Mouse (Mus musculus): ENCODE data around the gene Rab42. TPM values are rescaled to one million over a fixed set of nuclear protein-coding genes. Genes with fewer than 3 reads are reported as not detected.

Gene Rab42
- total and polyA plus RNA-seq, 2 experiments from 2014 or later = 0.71 to 2.5 TPM

DNA sequence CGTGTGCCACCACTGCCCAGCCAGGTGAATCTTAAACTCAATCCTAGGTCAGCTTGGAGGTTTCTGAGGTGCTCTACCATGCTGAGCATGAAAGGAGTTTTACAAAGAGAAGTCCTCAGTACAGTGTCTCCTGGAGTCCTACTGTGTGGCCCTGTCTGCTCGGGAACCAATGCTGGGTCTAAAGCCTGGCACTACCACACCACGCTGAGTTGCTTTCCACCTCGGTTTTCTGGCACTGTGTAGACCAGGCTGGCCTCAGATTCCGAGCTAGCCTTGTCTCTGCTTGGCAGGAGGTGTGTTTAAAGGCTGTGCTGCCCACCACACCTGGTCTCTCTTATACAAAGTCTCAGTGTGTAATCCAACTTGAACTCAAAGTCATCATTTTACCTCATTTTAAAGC lies 9.4 kb upstream of the Rab42 start:
- no peak for ATAC-seq
- Histone ChIP-seq H3K9me3 (ENCODE audit: low read length) (no peaks in the 10 kb centered on the region), H3K9ac (no peak overlapping the region), H3K4me2 (ENCODE audit: low read depth) (no peak overlapping the region), H3K4me3 (ENCODE audit: low read depth, low read length) (no peak overlapping the region), H3K4me1 (ENCODE audit: insufficient read depth) (peaks cover 12% of the 10 kb centered on the region; the same call in 1 of the 2 replicates), H3K36me3 (ENCODE audit: insufficient read depth) (peaks cover 48% of the 10 kb centered on the region), H3K27me3 (ENCODE audit: insufficient read depth, low read length) (no peaks in the 10 kb centered on the region), H3K27ac (ENCODE audit: low read depth, low read length) (no peak overlapping the region)
- no peak for TF ChIP-seq CTCF (IDR thresholded peaks at IDR 0.05; ENCODE audit: low read depth)
- WGBS = 88% methylated on average over 5 of the region's 5 CpGs
- no peak for DNase-seq

DNA sequence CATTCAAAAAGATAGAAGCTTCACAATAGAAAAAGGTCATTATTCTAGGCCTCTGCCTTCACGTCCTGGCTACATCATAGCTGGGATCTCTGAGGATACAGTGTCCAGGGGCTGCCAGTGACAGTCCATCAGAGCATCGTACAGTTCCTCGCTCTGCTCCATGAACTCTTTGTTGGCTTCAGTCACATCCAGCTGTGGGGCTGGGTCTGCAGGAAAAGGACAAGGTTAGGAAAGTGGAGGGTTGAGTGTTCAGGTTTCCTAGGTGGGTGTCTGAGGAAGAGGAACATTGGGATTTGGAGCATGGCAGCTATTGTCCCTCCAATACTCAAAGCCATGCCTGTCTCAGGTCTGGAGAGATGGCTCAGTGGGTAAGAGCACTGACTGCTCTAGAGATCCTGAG lies 8.6 kb upstream of the Rab42 start:
- no peak overlapping the region for H3K9ac ChIP-seq
- H3K4me2 ChIP-seq (ENCODE audit: low read depth) = no peak overlapping the region
- peaks cover 46% of the 10 kb centered on the region for H3K36me3 ChIP-seq (ENCODE audit: insufficient read depth)
- ATAC-seq (no peak), DNase-seq (no peak)
- no peak overlapping the region for H3K27ac ChIP-seq (ENCODE audit: low read depth, low read length)
- H3K9me3 ChIP-seq (ENCODE audit: low read length) = no peaks in the 10 kb centered on the region
- 64% methylated on average over 3 of the region's 3 CpGs for WGBS
- H3K27me3 ChIP-seq (ENCODE audit: insufficient read depth, low read length) = no peaks in the 10 kb centered on the region
- no peak for TF ChIP-seq CTCF (IDR thresholded peaks at IDR 0.05; ENCODE audit: low read depth)
- H3K4me1 ChIP-seq (ENCODE audit: insufficient read depth) = peaks cover 12% of the 10 kb centered on the region; the same call in 1 of the 2 replicates
- no peak overlapping the region for H3K4me3 ChIP-seq (ENCODE audit: low read depth, low read length)

DNA sequence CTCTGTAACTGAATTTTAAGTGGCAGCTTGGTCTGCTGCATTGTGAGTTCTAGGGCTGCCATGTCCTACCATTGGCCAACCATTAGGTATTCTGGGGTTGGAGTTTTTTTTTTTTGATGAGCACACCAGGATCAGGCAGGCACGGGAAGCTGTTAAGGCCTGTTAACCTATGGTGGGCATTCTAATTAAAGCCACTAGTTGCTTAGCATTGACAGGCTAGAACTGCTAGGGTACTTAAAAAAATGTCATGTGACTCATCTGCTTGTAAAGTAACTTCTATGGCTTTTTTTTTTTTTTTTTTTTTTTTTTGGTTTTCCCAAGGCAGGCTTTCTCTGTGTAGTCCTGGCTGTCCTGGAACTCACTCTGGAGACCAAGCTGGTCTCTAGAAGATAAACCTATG lies 8.0 kb upstream of the Rab42 start:
- WGBS = 26% methylated on average over 1 of the region's 1 CpGs
- Histone ChIP-seq H3K4me1 (ENCODE audit: insufficient read depth) (peaks cover 12% of the 10 kb centered on the region; the same call in 1 of the 2 replicates), H3K4me3 (ENCODE audit: low read depth, low read length) (no peak overlapping the region), H3K9ac (no peak overlapping the region), H3K36me3 (ENCODE audit: insufficient read depth) (peaks cover 40% of the 10 kb centered on the region), H3K27ac (ENCODE audit: low read depth, low read length) (no peak overlapping the region), H3K27me3 (ENCODE audit: insufficient read depth, low read length) (no peaks in the 10 kb centered on the region), H3K9me3 (ENCODE audit: low read length) (no peaks in the 10 kb centered on the region), H3K4me2 (ENCODE audit: low read depth) (no peak overlapping the region)
- DNase-seq = no peak
- no peak for TF ChIP-seq CTCF (IDR thresholded peaks at IDR 0.05; ENCODE audit: low read depth)
- ATAC-seq = no peak

DNA sequence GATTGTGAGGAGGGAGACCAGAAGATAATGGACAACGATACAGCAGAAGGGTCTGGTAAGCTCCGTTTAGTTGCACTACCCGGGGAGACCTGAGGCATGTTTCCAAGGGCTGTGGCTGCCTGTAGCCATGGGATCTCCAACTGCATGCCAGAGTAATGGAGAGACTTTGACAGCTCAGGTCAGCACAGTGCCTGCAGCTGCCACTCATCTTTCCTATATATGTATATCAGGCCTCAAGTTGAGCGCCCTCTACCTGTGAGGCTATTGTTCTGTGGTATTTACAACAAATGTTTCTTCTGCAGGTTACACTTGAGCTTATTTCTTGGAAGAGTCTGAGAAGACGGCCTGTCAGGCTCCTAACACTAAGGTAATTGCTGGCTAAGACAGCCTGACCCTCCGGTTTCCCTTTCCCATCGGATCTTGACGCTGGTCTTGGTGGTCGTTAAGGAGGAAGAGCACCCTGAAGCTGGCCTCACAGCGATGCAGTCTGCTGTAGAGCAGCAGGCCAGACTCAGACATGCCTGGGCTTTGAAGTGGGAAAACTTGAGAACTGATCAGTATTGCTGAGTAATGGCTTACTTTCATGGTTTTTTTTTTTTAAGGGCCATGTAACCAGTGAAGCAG lies 6.8 kb upstream of the Rab42 start:
- no peaks in the 10 kb centered on the region for H3K9me3 ChIP-seq (ENCODE audit: low read length)
- H3K9ac ChIP-seq = peak overlapping the region; percentile 97
- H3K36me3 ChIP-seq (ENCODE audit: insufficient read depth) = peaks cover 32% of the 10 kb centered on the region
- ATAC-seq (no peak), DNase-seq (no peak)
- peak; percentile 61 for TF ChIP-seq CTCF (IDR thresholded peaks at IDR 0.05; ENCODE audit: low read depth)
- H3K4me3 ChIP-seq (ENCODE audit: low read depth, low read length) = peak overlapping the region; percentile 76
- 29% methylated on average over 10 of the region's 10 CpGs for WGBS
- peaks cover 12% of the 10 kb centered on the region; the same call in 1 of the 2 replicates for H3K4me1 ChIP-seq (ENCODE audit: insufficient read depth)
- H3K4me2 ChIP-seq (ENCODE audit: low read depth) = peak overlapping the region; percentile 81
- no peaks in the 10 kb centered on the region for H3K27me3 ChIP-seq (ENCODE audit: insufficient read depth, low read length)
- peak overlapping the region; percentile 97 for H3K27ac ChIP-seq (ENCODE audit: low read depth, low read length)

DNA sequence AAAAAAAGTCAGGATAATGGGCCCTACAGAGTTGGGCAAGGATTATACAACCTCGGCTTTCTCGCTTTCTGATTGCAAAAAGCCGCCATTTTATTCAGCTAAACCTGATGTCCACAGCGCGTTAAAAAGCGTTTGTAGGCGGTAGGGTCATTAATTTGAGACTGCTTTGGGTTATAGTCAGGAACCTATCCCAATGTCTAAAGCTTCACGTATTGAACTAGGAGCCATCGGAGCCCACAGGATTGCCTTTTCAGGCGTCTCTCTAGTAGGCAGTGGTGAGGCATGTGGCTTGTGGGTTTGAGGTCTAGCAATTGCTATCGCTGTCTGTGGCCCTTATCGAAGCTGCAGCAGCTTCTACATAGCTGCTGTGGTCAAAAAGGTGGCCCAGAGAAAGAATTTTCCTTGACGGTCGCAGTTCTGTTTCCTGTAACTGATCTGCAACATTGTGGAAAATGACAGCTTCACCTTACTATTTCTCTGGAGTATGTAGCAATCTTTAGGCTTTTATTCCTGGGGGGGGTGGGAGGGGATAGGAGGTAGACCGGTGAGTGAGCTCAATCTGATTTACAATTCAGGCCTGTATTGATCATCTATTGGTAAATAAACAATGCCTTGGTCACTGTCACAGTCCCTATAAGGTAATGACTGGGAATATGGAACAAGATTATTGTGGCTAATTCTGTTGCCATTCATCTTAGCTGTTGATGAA lies 6.1 kb upstream of the Rab42 start:
- ATAC-seq = peak; percentile 32; the same call in 1 of the 2 replicates
- Histone ChIP-seq H3K36me3 (ENCODE audit: insufficient read depth) (peaks cover 32% of the 10 kb centered on the region), H3K27me3 (ENCODE audit: insufficient read depth, low read length) (no peaks in the 10 kb centered on the region), H3K27ac (ENCODE audit: low read depth, low read length) (peak overlapping the region; percentile 97), H3K9ac (peak overlapping the region; percentile 97), H3K4me3 (ENCODE audit: low read depth, low read length) (peak overlapping the region; percentile 76), H3K9me3 (ENCODE audit: low read length) (no peaks in the 10 kb centered on the region), H3K4me2 (ENCODE audit: low read depth) (peak overlapping the region; percentile 81), H3K4me1 (ENCODE audit: insufficient read depth) (peaks cover 12% of the 10 kb centered on the region; the same call in 1 of the 2 replicates)
- no peak for TF ChIP-seq CTCF (IDR thresholded peaks at IDR 0.05; ENCODE audit: low read depth)
- DNase-seq = peak; percentile 73
- WGBS = 2% methylated on average over 15 of the region's 15 CpGs

DNA sequence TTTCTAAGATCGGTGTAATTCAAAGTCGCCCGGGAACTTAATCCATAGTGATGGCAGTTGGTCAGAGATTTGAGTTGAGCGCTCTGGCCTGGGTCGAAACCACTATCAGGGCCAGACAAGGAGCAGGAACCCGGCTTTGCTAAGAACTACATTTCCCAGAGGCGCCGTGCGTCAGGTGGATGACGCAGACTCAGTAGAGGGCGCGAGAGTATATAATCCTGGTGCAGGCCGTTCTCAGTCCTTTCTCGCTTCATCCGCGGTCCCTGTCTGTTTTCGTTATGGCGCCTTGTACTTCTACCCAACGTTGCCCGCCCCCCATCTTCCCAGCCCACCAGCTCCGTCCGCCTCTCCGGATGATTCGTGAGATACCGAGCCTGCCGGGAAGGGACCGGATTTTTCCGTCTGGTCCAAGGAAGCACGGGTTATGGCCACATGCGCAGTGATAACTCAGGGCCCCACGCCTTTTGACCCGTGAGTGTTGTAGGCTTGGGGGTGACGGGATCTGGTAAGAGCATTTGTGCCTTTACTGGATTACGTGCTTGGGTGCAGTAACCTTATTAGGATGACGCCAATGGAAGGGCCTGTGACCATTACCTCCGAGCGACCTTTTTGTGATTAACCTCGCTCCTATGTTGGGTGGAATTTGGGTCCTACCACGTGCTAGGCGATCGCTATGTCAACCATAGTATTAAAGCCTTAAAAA lies 5.4 kb upstream of the Rab42 start:
- 1% methylated on average over 41 of the region's 41 CpGs for WGBS
- peak; percentile 95 for ATAC-seq

More for the DNA sequence above, 5.4 kb upstream of the Rab42 start:
- Histone ChIP-seq H3K36me3 (ENCODE audit: insufficient read depth) (peaks cover 25% of the 10 kb centered on the region), H3K4me3 (ENCODE audit: low read depth, low read length) (peak overlapping the region; percentile 76), H3K27ac (ENCODE audit: low read depth, low read length) (peak overlapping the region; percentile 97), H3K27me3 (ENCODE audit: insufficient read depth, low read length) (no peaks in the 10 kb centered on the region), H3K9ac (peak overlapping the region; percentile 97), H3K9me3 (ENCODE audit: low read length) (no peaks in the 10 kb centered on the region), H3K4me2 (ENCODE audit: low read depth) (peak overlapping the region; percentile 81), H3K4me1 (ENCODE audit: insufficient read depth) (peaks cover 12% of the 10 kb centered on the region; the same call in 1 of the 2 replicates)
- 0 out of 2 replicates have a peak, but pooled peaks have one; percentile 17 for TF ChIP-seq CTCF (IDR thresholded peaks at IDR 0.05; ENCODE audit: low read depth)
- peak; percentile 95 for DNase-seq
